Mouse (Mus musculus): Measurements from ENCODE around the gene Mrpl28.
"Not testable (repeated sequence)": the region's sequence is repeated elsewhere in the genome, so short reads cannot be mapped to it uniquely, and the experiment has no call there.

Gene Mrpl28

GRCm38 (mm10) chr17:26123267-26123684, at the start of gene Mrpl28:
TSS of gene Mrpl28 (plus strand) at chr17:26123500.
- DNase-seq (ENCODE audit: low spot score) = peak; percentile 96

- no peak for DNase-seq (ENCODE audit: low spot score)
Observed at GRCm38 (mm10) chr17:26075246-26075645, 48.1 kb upstream of the Mrpl28 start.

GRCm38 (mm10) chr17:26078851-26079250, 44.4 kb upstream of the Mrpl28 start:
- no peak for DNase-seq (ENCODE audit: low spot score)

- no peak for DNase-seq (ENCODE audit: low spot score)
Observed at GRCm38 (mm10) chr17:26080867-26081266, 42.4 kb upstream of the Mrpl28 start.

GRCm38 (mm10) chr17:26087059-26087564, 36.2 kb upstream of the Mrpl28 start:
- no peak for DNase-seq (ENCODE audit: low spot score)

- DNase-seq (ENCODE audit: low spot score) = peak; percentile 89
Observed at GRCm38 (mm10) chr17:26089905-26090632, 33.2 kb upstream of the Mrpl28 start, which contains the start of gene Decr2. TSS of gene Decr2 (minus strand) at chr17:26090337.

GRCm38 (mm10) chr17:26094531-26095110, 28.7 kb upstream of the Mrpl28 start:
- DNase-seq (ENCODE audit: low spot score) = no peak

GRCm38 (mm10) chr17:26095121-26095740, 28.1 kb upstream of the Mrpl28 start, which contains the start of gene Nme4:
TSS of gene Nme4 (minus strand) at chr17:26095602.
- DNase-seq (ENCODE audit: low spot score) = peak; percentile 75

GRCm38 (mm10) chr17:26098461-26098860, 24.8 kb upstream of the Mrpl28 start:
- DNase-seq (ENCODE audit: low spot score) = no peak

- not testable (repeated sequence) for DNase-seq (ENCODE audit: low spot score)
Observed at GRCm38 (mm10) chr17:26099316-26099715, 24.0 kb upstream of the Mrpl28 start.

- no peak for DNase-seq (ENCODE audit: low spot score)
Observed at GRCm38 (mm10) chr17:26100166-26100565, 23.1 kb upstream of the Mrpl28 start.

GRCm38 (mm10) chr17:26101478-26101877, 21.8 kb upstream of the Mrpl28 start:
- no peak for DNase-seq (ENCODE audit: low spot score)

GRCm38 (mm10) chr17:26105619-26106018, 17.7 kb upstream of the Mrpl28 start:
- no peak for DNase-seq (ENCODE audit: low spot score)

GRCm38 (mm10) chr17:26110156-26110555, 13.1 kb upstream of the Mrpl28 start:
- no peak for DNase-seq (ENCODE audit: low spot score)

- no peak for DNase-seq (ENCODE audit: low spot score)
Observed at GRCm38 (mm10) chr17:26111024-26111423, 12.3 kb upstream of the Mrpl28 start.

- no peak for DNase-seq (ENCODE audit: low spot score)
Observed at GRCm38 (mm10) chr17:26111722-26112121, 11.6 kb upstream of the Mrpl28 start.

- no peak for DNase-seq (ENCODE audit: low spot score)
Observed at GRCm38 (mm10) chr17:26112751-26113150, 10.5 kb upstream of the Mrpl28 start.

GRCm38 (mm10) chr17:26113181-26113948, 9.9 kb upstream of the Mrpl28 start, which contains the start of gene Tmem8:
TSS of gene Tmem8 (plus strand) at chr17:26113299.
- peak; percentile 79 for DNase-seq (ENCODE audit: low spot score)

GRCm38 (mm10) chr17:26114061-26114460, 9.2 kb upstream of the Mrpl28 start:
- no peak for DNase-seq (ENCODE audit: low spot score)

- not testable (repeated sequence) for DNase-seq (ENCODE audit: low spot score)
Observed at GRCm38 (mm10) chr17:26114461-26114860, 8.8 kb upstream of the Mrpl28 start.

GRCm38 (mm10) chr17:26115205-26115898, 7.9 kb upstream of the Mrpl28 start:
- DNase-seq (ENCODE audit: low spot score) = peak; percentile 39

Measured in testis, postnatal 10 days (tissue).